Mouse (Mus musculus): ENCODE measurements at regions not wholly inside any gene's neighbourhood (a gene's known extent, or its start where the extent isn't known, plus 50 kb on each side); places are given as distances from the start of the nearest gene placed in this dataset.

DNA sequence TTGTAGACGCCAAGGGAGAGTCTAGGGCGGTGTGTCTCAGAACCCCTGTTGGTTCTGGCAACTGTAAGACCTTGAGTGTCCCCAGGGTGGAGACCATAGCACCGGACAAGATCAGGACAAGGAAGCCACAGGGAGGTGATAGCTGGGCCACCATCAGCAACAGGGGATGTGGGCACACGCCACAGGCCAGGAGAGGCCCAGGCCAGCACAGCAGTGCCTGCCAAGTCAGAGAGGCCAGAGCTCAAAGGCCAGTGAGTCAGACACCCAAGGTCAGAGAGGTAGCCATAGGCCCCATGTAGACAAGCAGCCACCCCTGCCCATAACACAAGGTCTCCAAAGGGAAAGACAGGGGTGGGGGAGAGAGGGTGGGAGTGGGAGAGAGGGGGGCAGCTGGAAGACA lies 52.2 kb upstream of the Zbtb40 start:
- H3K4me3 ChIP-seq (replicated peaks in 1 of 3; ENCODE audit: low read depth in 2 of 3, low read length in 2 of 3, poor library complexity in 1 of 3) = no peak overlapping the region
- H3K36me3 ChIP-seq (replicated peaks in 1 of 2; ENCODE audit: control insufficient read depth in 1 of 2, insufficient read depth in 1 of 2, low read length in 1 of 2) = no peaks in the 10 kb centered on the region
- dilution Hi-C loops (cut with MboI; ENCODE audit: extremely low pct_ligation_motif_present, extremely low pct_unique_long_range_greater_than_20kb, low sequenced_read_pairs) (no loop called here), in situ Hi-C loops (cut with MboI; ENCODE audit: low pct_ligation_motif_present, low pct_unique_long_range_greater_than_20kb, low sequenced_read_pairs) (no loop called here)
- no peaks in the 10 kb centered on the region for H3K79me2 ChIP-seq (replicated peaks; ENCODE audit: control insufficient read depth, extremely low read depth, insufficient read depth, poor library complexity, severe bottlenecking)
- H3K4me1 ChIP-seq (ENCODE audit: control insufficient read depth in 1 of 2, insufficient read depth in 2 of 2) = no peaks in the 10 kb centered on the region
- no peak overlapping the region for H3K27ac ChIP-seq (ENCODE audit: insufficient read depth, low read depth)
- H3K9ac ChIP-seq (ENCODE audit: insufficient read depth, low read depth) = no peak overlapping the region
- TF ChIP-seq HCFC1 (IDR thresholded peaks at IDR 0.05; ENCODE audit: low read depth, low read length) (no peak), JUND (conservative IDR thresholded peaks at IDR 0.05; ENCODE audit: low read depth, low read length) (no peak), CHD1 (IDR thresholded peaks at IDR 0.05; ENCODE audit: low read depth, low read length) (no peak), ZC3H11A (IDR thresholded peaks at IDR 0.05; ENCODE audit: low read depth, low read length) (no peak), POLR2A (IDR thresholded peaks at IDR 0.05; ENCODE audit: low read depth, low read length) (no peak), RAD21 (IDR thresholded peaks at IDR 0.05; ENCODE audit: low read depth, low read length) (no peak), BHLHE40 (IDR thresholded peaks at IDR 0.05; ENCODE audit: low read depth, low read length) (no peak), MAFK (IDR thresholded peaks at IDR 0.05; ENCODE audit: insufficient replicate concordance, low read length) (no peak), UBTF (IDR thresholded peaks at IDR 0.05; ENCODE audit: low read depth, low read length) (no peak), KAT2A (IDR thresholded peaks at IDR 0.05; ENCODE audit: insufficient replicate concordance, low read length) (no peak)
- no peak overlapping the region for H3K4me2 ChIP-seq (ENCODE audit: insufficient read depth, low read depth, poor library complexity, severe bottlenecking)
- peaks cover 3% of the 10 kb centered on the region for H3K9me3 ChIP-seq (replicated peaks; ENCODE audit: low read length)
- DNase-seq (ENCODE audit: extremely low read depth) = no peak
- H3K27me3 ChIP-seq (replicated peaks) = peaks cover 87% of the 10 kb centered on the region

Measured in CH12.LX (cell line).